Mouse (Mus musculus) macrophage (primary cell): ENCODE data around the gene Chsy1. TPM values are rescaled to one million over a fixed set of nuclear protein-coding genes. Genes with fewer than 3 reads are reported as not detected.
A peak's percentile ranks its signal among the peaks of the same experiment; 100 is the strongest.
"Not testable (repeated sequence)": the region's sequence is repeated elsewhere in the genome, so short reads cannot be mapped to it uniquely, and the experiment has no call there.

ENCODE experiments used
- H3K27ac ChIP-seq: fragments of 350-480 bp; formaldehyde crosslinking; 2 replicates; pipeline ENCODE4 v1.9.0; 2021
- H3K36me3 ChIP-seq: fragments of 350-480 bp; formaldehyde crosslinking; 2 replicates; pipeline ENCODE4 v1.9.0; 2021; ENCODE audit errors: inconsistent target
- H3K4me3 ChIP-seq: fragments of 350-480 bp; formaldehyde crosslinking; 2 replicates; pipeline ENCODE4 v1.9.0; 2021; ENCODE audit errors: inconsistent target
- H3K79me2 ChIP-seq: fragments of 350-480 bp; formaldehyde crosslinking; 2 replicates; pipeline ENCODE4 v1.9.0; 2021; ENCODE audit errors: inconsistent target
- WGBS: methylation state at CpG from one replicate; pipeline ENCODE4 v1.1.7; 2026; ENCODE audit warnings: inconsistent platforms; ENCODE audit not compliant: missing documents; 5-methylcytosine and 5-hydroxymethylcytosine counted together
- polyA plus RNA-seq: library from polyadenylated mRNA; stranded (reverse); fragments of 250-400 nt; gene quantifications from 3 replicates; pipeline ENCODE4 v1.2.4, GENCODE M21; 2018; ENCODE audit warnings: inconsistent platforms

The Chsy1 gene
- polyA plus RNA-seq, 1 experiment from 2014 or later = 4.8 TPM

GRCm38 (mm10) chr7:66183404-66183803 lies 74.1 kb downstream of the Chsy1 start:
- H3K36me3 ChIP-seq = no peaks in the 10 kb centered on the region
- H3K4me3 ChIP-seq = no peak overlapping the region
- WGBS = 83% methylated on average over 8 of the region's 8 CpGs
- H3K27ac ChIP-seq = no peak overlapping the region
- H3K79me2 ChIP-seq = no peaks in the 10 kb centered on the region

GRCm38 (mm10) chr7:66184026-66184425 lies 74.7 kb downstream of the Chsy1 start:
- Histone ChIP-seq H3K79me2 (no peaks in the 10 kb centered on the region), H3K4me3 (no peak overlapping the region), H3K27ac (no peak overlapping the region), H3K36me3 (no peaks in the 10 kb centered on the region)
- 52% methylated on average over 4 of the region's 4 CpGs for WGBS

- no peak overlapping the region for H3K4me3 ChIP-seq
- 84% methylated on average over 5 of the region's 5 CpGs for WGBS
These were observed 76.1 kb downstream of the Chsy1 start for GRCm38 (mm10) chr7:66185370-66185769.

GRCm38 (mm10) chr7:66187581-66188231 lies 78.4 kb downstream of the Chsy1 start:
- no peaks in the 10 kb centered on the region for H3K36me3 ChIP-seq
- H3K79me2 ChIP-seq = no peaks in the 10 kb centered on the region
- WGBS = 81% methylated on average over 4 of the region's 4 CpGs
- no peak overlapping the region for H3K27ac ChIP-seq
- no peak overlapping the region for H3K4me3 ChIP-seq

More at GRCm38 (mm10) chr7:66185370-66185769, 76.1 kb downstream of the Chsy1 start:
- Histone ChIP-seq H3K79me2 (no peaks in the 10 kb centered on the region), H3K36me3 (no peaks in the 10 kb centered on the region), H3K27ac (no peak overlapping the region)

GRCm38 (mm10) chr7:66190385-66190784 lies 81.1 kb downstream of the Chsy1 start:
- not testable (repeated sequence) for H3K79me2 ChIP-seq, H3K27ac ChIP-seq, H3K4me3 ChIP-seq, H3K36me3 ChIP-seq
- 93% methylated on average over 10 of the region's 10 CpGs for WGBS

- Histone ChIP-seq H3K27ac (no peak overlapping the region), H3K79me2 (no peaks in the 10 kb centered on the region), H3K36me3 (no peaks in the 10 kb centered on the region), H3K4me3 (no peak overlapping the region)
- WGBS = 78% methylated on average over 3 of the region's 3 CpGs
These were observed 85.2 kb downstream of the Chsy1 start for GRCm38 (mm10) chr7:66194511-66194910.

GRCm38 (mm10) chr7:66195881-66196280 lies 86.6 kb downstream of the Chsy1 start:
- H3K36me3 ChIP-seq = no peaks in the 10 kb centered on the region
- H3K4me3 ChIP-seq = no peak overlapping the region
- no peaks in the 10 kb centered on the region for H3K79me2 ChIP-seq
- H3K27ac ChIP-seq = no peak overlapping the region
- 89% methylated on average over 1 of the region's 1 CpGs for WGBS

- H3K36me3 ChIP-seq = no peaks in the 10 kb centered on the region
- H3K79me2 ChIP-seq = no peaks in the 10 kb centered on the region
- no peak overlapping the region for H3K4me3 ChIP-seq
- 53% methylated on average over 11 of the region's 11 CpGs for WGBS
- H3K27ac ChIP-seq = no peak overlapping the region
These were observed 87.5 kb downstream of the Chsy1 start for GRCm38 (mm10) chr7:66196609-66197445.

GRCm38 (mm10) chr7:66198416-66198815 lies 89.1 kb downstream of the Chsy1 start:
- WGBS = 80% methylated on average over 9 of the region's 10 CpGs
- Histone ChIP-seq H3K36me3 (no peaks in the 10 kb centered on the region), H3K27ac (no peak overlapping the region), H3K4me3 (no peak overlapping the region), H3K79me2 (no peaks in the 10 kb centered on the region)

- Histone ChIP-seq H3K79me2 (no peaks in the 10 kb centered on the region), H3K27ac (peak overlapping the region; percentile 51), H3K4me3 (no peak overlapping the region), H3K36me3 (no peaks in the 10 kb centered on the region)
- WGBS = 40% methylated on average over 5 of the region's 5 CpGs
These were observed 90.1 kb downstream of the Chsy1 start for GRCm38 (mm10) chr7:66199391-66199831.

GRCm38 (mm10) chr7:66200383-66200782 lies 91.1 kb downstream of the Chsy1 start:
- H3K27ac ChIP-seq = no peak overlapping the region
- 90% methylated on average over 3 of the region's 3 CpGs for WGBS
- H3K4me3 ChIP-seq = no peak overlapping the region
- H3K79me2 ChIP-seq = no peaks in the 10 kb centered on the region
- H3K36me3 ChIP-seq = no peaks in the 10 kb centered on the region

- 47% methylated on average over 8 of the region's 8 CpGs for WGBS
- Histone ChIP-seq H3K36me3 (no peaks in the 10 kb centered on the region), H3K27ac (no peak overlapping the region), H3K79me2 (no peaks in the 10 kb centered on the region), H3K4me3 (no peak overlapping the region)
These were observed 91.6 kb downstream of the Chsy1 start for GRCm38 (mm10) chr7:66200791-66201450.

GRCm38 (mm10) chr7:66201657-66202056 lies 92.3 kb downstream of the Chsy1 start:
- no peak overlapping the region for H3K4me3 ChIP-seq
- H3K36me3 ChIP-seq = no peaks in the 10 kb centered on the region
- no peak overlapping the region for H3K27ac ChIP-seq
- 92% methylated on average over 2 of the region's 2 CpGs for WGBS
- no peaks in the 10 kb centered on the region for H3K79me2 ChIP-seq

GRCm38 (mm10) chr7:66209920-66210319 lies 100.6 kb downstream of the Chsy1 start:
- H3K27ac ChIP-seq = no peak overlapping the region
- 31% methylated on average over 2 of the region's 2 CpGs for WGBS
- H3K36me3 ChIP-seq = no peaks in the 10 kb centered on the region
- H3K79me2 ChIP-seq = no peaks in the 10 kb centered on the region
- no peak overlapping the region for H3K4me3 ChIP-seq

- Histone ChIP-seq H3K27ac (no peak overlapping the region), H3K4me3 (no peak overlapping the region), H3K36me3 (no peaks in the 10 kb centered on the region), H3K79me2 (no peaks in the 10 kb centered on the region)
- 13% methylated on average over 1 of the region's 1 CpGs for WGBS
These were observed 103.6 kb downstream of the Chsy1 start for GRCm38 (mm10) chr7:66212887-66213286.
